ENCODE assay signal across 17 mouse cellular contexts in the genomic region with DNA sequence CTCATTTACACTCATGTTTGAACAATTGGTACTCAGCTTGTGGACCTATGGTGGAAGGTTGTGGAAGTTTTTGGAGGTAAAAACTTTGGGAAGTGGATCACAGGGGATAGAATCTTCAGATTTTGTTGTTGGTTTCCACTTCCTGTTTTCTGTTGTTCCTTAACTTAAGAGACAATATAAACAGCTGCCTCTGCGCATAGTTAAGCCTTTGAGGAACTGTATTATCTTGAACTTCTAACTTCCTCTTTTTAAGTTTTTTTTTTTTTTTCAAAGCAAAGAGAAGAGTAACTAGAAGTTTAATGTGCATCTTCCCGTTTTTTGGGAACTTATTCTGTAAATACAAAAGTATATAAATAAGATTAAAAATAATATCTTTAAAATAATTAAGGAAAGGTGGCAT.
"Had no signal": no experiment of that assay in that cellular context is flagged by ENCODE, and none has a peak within 500 bp of the region (broad histone marks: within the 10 kb centered on the region; RNA-seq: fewer than 3 reads in every experiment).

No protein-coding gene starts in this region.

- DNase-seq: retina, postnatal 1 day; right cerebral cortex, adult 18-20 months; right cerebral cortex, postnatal 14 days; right cerebral cortex, postnatal 25 days; right cerebral cortex, postnatal 4 days; spleen, adult 18-20 months; thymus, adult 18-20 months; thymus, adult 2 months; thymus, postnatal 14 days; thymus, postnatal 25 days; thymus, postnatal 36 days; thymus, postnatal 4 days had no signal

- H3K27me3 ChIP-seq: neural tube, embryonic 12.5 days; neural tube, embryonic 13.5 days; neural tube, embryonic 15.5 days; stomach, embryonic 15.5 days had no signal

- H3K36me3 ChIP-seq: neural tube, embryonic 12.5 days; neural tube, embryonic 13.5 days; neural tube, embryonic 15.5 days; stomach, embryonic 15.5 days had no signal

- H3K9me3 ChIP-seq: neural tube, embryonic 12.5 days; neural tube, embryonic 13.5 days; neural tube, embryonic 15.5 days; stomach, embryonic 15.5 days had no signal

- H3K4me1 ChIP-seq: neural tube, embryonic 12.5 days; neural tube, embryonic 13.5 days; neural tube, embryonic 15.5 days; stomach, embryonic 15.5 days had no signal

- H3K27ac ChIP-seq: neural tube, embryonic 12.5 days; neural tube, embryonic 13.5 days; neural tube, embryonic 15.5 days; stomach, embryonic 15.5 days; stomach, postnatal 0 days had no signal

- H3K9ac ChIP-seq: neural tube, embryonic 12.5 days; neural tube, embryonic 13.5 days; neural tube, embryonic 15.5 days; stomach, embryonic 15.5 days had no signal

- H3K4me3 ChIP-seq: neural tube, embryonic 12.5 days; neural tube, embryonic 13.5 days; neural tube, embryonic 15.5 days; stomach, embryonic 15.5 days had no signal
